Mouse (Mus musculus): Measurements from ENCODE around the gene Pld3. TPM values are rescaled to one million over a fixed set of nuclear protein-coding genes. Genes with fewer than 3 reads are reported as not detected.

Pld3 gene
- polyA plus RNA-seq, 1 experiment from 2014 or later = 49.3 TPM

GRCm38 (mm10) chr7:27549597-27549996, 3.4 kb downstream of the Pld3 start:
- H3K4me3 ChIP-seq (ENCODE audit: low read depth, low read length) = no peak overlapping the region
- DNase-seq (no peak), ATAC-seq (no peak)

DNA sequence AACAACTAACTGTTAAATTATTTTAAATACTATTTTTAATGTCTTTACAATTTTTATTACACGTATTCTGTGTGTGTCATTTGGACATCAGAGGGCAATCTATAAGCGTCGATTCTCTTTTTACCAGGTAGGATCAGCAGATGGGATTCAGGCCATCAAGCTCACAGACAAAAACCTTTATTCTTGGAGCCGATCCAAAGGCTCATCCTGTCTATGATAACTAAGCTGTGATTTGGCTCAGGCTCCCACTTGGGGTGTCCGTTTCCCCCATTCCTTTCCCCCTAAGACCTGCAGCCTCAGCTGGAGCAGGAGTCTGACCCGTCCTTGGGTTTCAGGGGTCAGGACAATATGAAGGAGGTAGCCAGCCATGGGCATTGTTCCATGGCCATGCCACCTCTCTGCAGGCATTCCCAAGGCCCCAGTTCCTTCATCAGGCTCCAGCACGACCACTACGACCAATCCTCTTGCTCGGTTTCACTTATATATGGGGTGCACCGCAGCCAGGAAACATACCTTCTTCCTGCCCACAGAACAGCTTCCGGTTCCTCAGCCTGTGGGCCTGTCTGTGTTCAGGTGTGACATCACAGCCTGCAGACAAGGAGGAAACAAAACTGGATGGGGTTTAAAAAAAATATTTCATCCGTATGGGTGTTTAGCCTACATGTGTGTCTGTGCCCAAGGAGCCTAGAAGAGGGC, 8.2 kb downstream of the Pld3 start:
- Histone ChIP-seq H3K4me1 (ENCODE audit: insufficient read depth) (peaks cover 25% of the 10 kb centered on the region), H3K4me3 (ENCODE audit: low read depth, low read length) (no peak overlapping the region)

More at GRCm38 (mm10) chr7:27549597-27549996, 3.4 kb downstream of the Pld3 start:
- TF ChIP-seq CTCF (IDR thresholded peaks at IDR 0.05; ENCODE audit: low read depth) (no peak), EP300 (IDR thresholded peaks at IDR 0.05; ENCODE audit: low read depth) (no peak)
- Histone ChIP-seq H3K9ac (replicated peaks) (no peak overlapping the region), H3K27ac (ENCODE audit: low read depth) (no peak overlapping the region), H3K9me3 (ENCODE audit: low read length) (no peaks in the 10 kb centered on the region), H3K27me3 (ENCODE audit: insufficient read depth, low read length) (no peaks in the 10 kb centered on the region), H3K36me3 (replicated peaks; ENCODE audit: insufficient read depth, low read length) (no peaks in the 10 kb centered on the region), H3K4me2 (ENCODE audit: low read depth, low read length) (no peak overlapping the region), H3K4me1 (ENCODE audit: insufficient read depth) (peaks cover 10% of the 10 kb centered on the region)
- 56% methylated on average over 6 of the region's 6 CpGs for WGBS (ENCODE audit: insufficient replicate concordance)

DNA sequence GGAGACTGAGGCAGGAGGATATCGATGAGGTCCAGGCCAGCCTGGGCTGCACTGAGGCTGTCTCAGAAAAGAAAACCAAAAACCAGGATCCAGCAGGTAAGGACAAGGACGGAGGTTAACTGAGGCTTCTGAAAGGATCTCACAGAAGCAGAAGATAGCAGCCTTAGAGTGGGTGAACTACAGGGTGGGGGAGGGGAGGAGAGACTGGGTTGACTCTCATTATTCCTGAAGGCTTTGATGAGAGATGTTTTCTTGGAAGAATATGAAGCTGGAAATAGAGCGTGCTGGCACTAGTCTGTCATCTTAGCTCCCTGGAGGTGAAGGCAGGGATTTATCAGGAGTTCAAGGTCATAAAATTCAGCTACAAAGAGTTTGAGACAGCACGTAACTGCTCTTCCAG, 9.2 kb downstream of the Pld3 start:
- TF ChIP-seq CTCF (IDR thresholded peaks at IDR 0.05; ENCODE audit: low read depth) = no peak
- no peak for TF ChIP-seq EP300 (IDR thresholded peaks at IDR 0.05; ENCODE audit: low read depth)
- no peak overlapping the region for H3K4me2 ChIP-seq (ENCODE audit: low read depth, low read length)
- no peaks in the 10 kb centered on the region for H3K9me3 ChIP-seq (ENCODE audit: low read length)
- peaks cover 13% of the 10 kb centered on the region for H3K36me3 ChIP-seq (replicated peaks; ENCODE audit: insufficient read depth, low read length)
- no peak overlapping the region for H3K9ac ChIP-seq (replicated peaks)
- H3K4me3 ChIP-seq (ENCODE audit: low read depth, low read length) = no peak overlapping the region
- H3K4me1 ChIP-seq (ENCODE audit: insufficient read depth) = peaks cover 31% of the 10 kb centered on the region
- H3K27ac ChIP-seq (ENCODE audit: low read depth) = no peak overlapping the region
- no peaks in the 10 kb centered on the region for H3K27me3 ChIP-seq (ENCODE audit: insufficient read depth, low read length)
- ATAC-seq (no peak), DNase-seq (no peak)
- WGBS (ENCODE audit: insufficient replicate concordance) = 81% methylated on average over 4 of the region's 4 CpGs

More for the DNA sequence above, 8.2 kb downstream of the Pld3 start:
- WGBS (ENCODE audit: insufficient replicate concordance) = 53% methylated on average over 12 of the region's 12 CpGs
- Histone ChIP-seq H3K4me2 (ENCODE audit: low read depth, low read length) (0 out of 2 replicates have a peak overlapping the region, but pooled peaks have one; percentile 22), H3K9ac (replicated peaks) (0 out of 2 replicates have a peak overlapping the region, but pooled peaks have one; percentile 5), H3K27me3 (ENCODE audit: insufficient read depth, low read length) (no peaks in the 10 kb centered on the region), H3K9me3 (ENCODE audit: low read length) (no peaks in the 10 kb centered on the region), H3K36me3 (replicated peaks; ENCODE audit: insufficient read depth, low read length) (peaks cover 6% of the 10 kb centered on the region), H3K27ac (ENCODE audit: low read depth) (no peak overlapping the region)
- ATAC-seq (0 out of 2 replicates have a peak, but pooled peaks have one; percentile 16), DNase-seq (no peak)
- TF ChIP-seq CTCF (IDR thresholded peaks at IDR 0.05; ENCODE audit: low read depth) (no peak), EP300 (IDR thresholded peaks at IDR 0.05; ENCODE audit: low read depth) (no peak)

- WGBS (ENCODE audit: insufficient replicate concordance) = 41% methylated on average over 6 of the region's 6 CpGs
- no peak for DNase-seq
- peaks cover 39% of the 10 kb centered on the region for H3K4me1 ChIP-seq (ENCODE audit: insufficient read depth)
- no peaks in the 10 kb centered on the region for H3K27me3 ChIP-seq (ENCODE audit: insufficient read depth, low read length)
- peak overlapping the region; percentile 61 for H3K4me3 ChIP-seq (ENCODE audit: low read depth, low read length)
- no peak for ATAC-seq
- H3K4me2 ChIP-seq (ENCODE audit: low read depth, low read length) = peak overlapping the region; percentile 98
- peaks cover 13% of the 10 kb centered on the region for H3K36me3 ChIP-seq (replicated peaks; ENCODE audit: insufficient read depth, low read length)
- H3K27ac ChIP-seq (ENCODE audit: low read depth) = peak overlapping the region; percentile 51
- H3K9me3 ChIP-seq (ENCODE audit: low read length) = no peaks in the 10 kb centered on the region
- TF ChIP-seq EP300 (IDR thresholded peaks at IDR 0.05; ENCODE audit: low read depth) = no peak
- TF ChIP-seq CTCF (IDR thresholded peaks at IDR 0.05; ENCODE audit: low read depth) = no peak
- peak overlapping the region; percentile 69 for H3K9ac ChIP-seq (replicated peaks)
Measured at GRCm38 (mm10) chr7:27543065-27543464, 10.0 kb downstream of the Pld3 start.

- peak overlapping the region; percentile 61 for H3K4me3 ChIP-seq (ENCODE audit: low read depth, low read length)
- ATAC-seq (peak; percentile 78), DNase-seq (peak; percentile 86)
- peaks cover 15% of the 10 kb centered on the region for H3K36me3 ChIP-seq (replicated peaks; ENCODE audit: insufficient read depth, low read length)
- H3K9ac ChIP-seq (replicated peaks) = peak overlapping the region; percentile 69
- 2% methylated on average over 30 of the region's 30 CpGs for WGBS (ENCODE audit: insufficient replicate concordance)
- H3K4me2 ChIP-seq (ENCODE audit: low read depth, low read length) = peak overlapping the region; percentile 98
- H3K9me3 ChIP-seq (ENCODE audit: low read length) = no peaks in the 10 kb centered on the region
- peak overlapping the region; percentile 51 for H3K27ac ChIP-seq (ENCODE audit: low read depth)
- no peak for TF ChIP-seq CTCF (IDR thresholded peaks at IDR 0.05; ENCODE audit: low read depth)
- TF ChIP-seq EP300 (IDR thresholded peaks at IDR 0.05; ENCODE audit: low read depth) = no peak
- H3K27me3 ChIP-seq (ENCODE audit: insufficient read depth, low read length) = no peaks in the 10 kb centered on the region
- peaks cover 43% of the 10 kb centered on the region for H3K4me1 ChIP-seq (ENCODE audit: insufficient read depth)
Measured at GRCm38 (mm10) chr7:27542392-27543033, 10.5 kb downstream of the Pld3 start.

DNA sequence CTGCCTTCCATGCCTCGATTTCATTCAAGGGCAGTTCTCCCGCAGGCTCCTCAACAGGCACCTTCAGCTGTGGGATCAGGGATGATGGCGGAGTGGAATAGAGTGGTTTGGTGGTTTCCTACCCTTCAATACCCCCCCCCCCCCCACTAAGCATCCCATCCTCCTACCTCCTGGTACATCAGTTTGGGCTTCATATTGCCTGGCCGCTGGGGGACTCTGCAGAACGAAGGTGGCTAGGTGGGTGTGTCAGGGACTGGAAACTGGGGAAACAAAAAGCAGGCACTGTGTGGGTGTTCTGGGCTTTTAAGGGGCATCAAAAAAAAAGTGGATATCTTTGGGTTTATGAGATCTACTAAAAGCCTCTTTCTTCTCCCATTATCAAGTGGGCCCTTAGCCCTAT, 11.1 kb downstream of the Pld3 start:
- DNase-seq (no peak), ATAC-seq (no peak)
- Histone ChIP-seq H3K4me1 (ENCODE audit: insufficient read depth) (peaks cover 44% of the 10 kb centered on the region), H3K27me3 (ENCODE audit: insufficient read depth, low read length) (no peaks in the 10 kb centered on the region), H3K4me2 (ENCODE audit: low read depth, low read length) (peak overlapping the region; percentile 98), H3K9me3 (ENCODE audit: low read length) (no peaks in the 10 kb centered on the region), H3K4me3 (ENCODE audit: low read depth, low read length) (peak overlapping the region; percentile 61), H3K27ac (ENCODE audit: low read depth) (no peak overlapping the region), H3K9ac (replicated peaks) (peak overlapping the region; percentile 69), H3K36me3 (replicated peaks; ENCODE audit: insufficient read depth, low read length) (peaks cover 17% of the 10 kb centered on the region)
- WGBS (ENCODE audit: insufficient replicate concordance) = 61% methylated on average over 5 of the region's 5 CpGs
- TF ChIP-seq CTCF (IDR thresholded peaks at IDR 0.05; ENCODE audit: low read depth) = no peak
- no peak for TF ChIP-seq EP300 (IDR thresholded peaks at IDR 0.05; ENCODE audit: low read depth)
